Mouse (Mus musculus) kidney, postnatal 0 days (tissue): ENCODE measurements around the gene Pusl1. TPM values are rescaled to one million over a fixed set of nuclear protein-coding genes. Genes with fewer than 3 reads are reported as not detected.

Experiments used
- ATAC-seq: fragments of 200-750 bp; cut with Nextera tagmentation; replicated peaks from 2 replicates; pipeline ENCODE4 v1.8.0; 2017; ENCODE audit warnings: low read depth, moderate number of reproducible peaks, moderate TSS enrichment, moderate library complexity; ENCODE audit not compliant: low FRiP score
- DNase-seq: peaks from one replicate; pipeline ENCODE4 v3.0.0-alpha.2; 2016; ENCODE audit warnings: low spot score
- H3K27ac ChIP-seq: fragments of 300-500 bp; sonication (generic); 2 replicates; pipeline ENCODE4 v1.5.1; 2014; ENCODE audit warnings: mild to moderate bottlenecking
- H3K27me3 ChIP-seq: fragments of 300-500 bp; sonication (generic); 2 replicates; pipeline ENCODE4 v1.6.1; 2014; ENCODE audit warnings: low read length, mixed read lengths; ENCODE audit not compliant: insufficient read depth
- H3K36me3 ChIP-seq: fragments of 300-500 bp; sonication (generic); 2 replicates; pipeline ENCODE4 v1.6.1; 2014; ENCODE audit warnings: low read length, mixed read lengths; ENCODE audit not compliant: insufficient read depth
- H3K4me1 ChIP-seq: fragments of 300-500 bp; sonication (generic); replicated peaks from 2 replicates; pipeline ENCODE4 v1.6.1; 2014; ENCODE audit warnings: antibody characterized with exemption, low read length, mixed read lengths; ENCODE audit not compliant: insufficient read depth
- H3K4me2 ChIP-seq: fragments of 300-500 bp; sonication (generic); 2 replicates; pipeline ENCODE4 v1.6.1; 2014; ENCODE audit warnings: mild to moderate bottlenecking, low read length, moderate library complexity, mixed read lengths
- H3K4me3 ChIP-seq: fragments of 300-500 bp; sonication (generic); replicated peaks from 2 replicates; pipeline ENCODE4 v1.5.1; 2014; ENCODE audit warnings: low read depth, low read length
- H3K9ac ChIP-seq: fragments of 300-500 bp; sonication (generic); 2 replicates; pipeline ENCODE4 v1.6.1; 2014; ENCODE audit warnings: low read depth, low read length
- H3K9me3 ChIP-seq: fragments of 300-500 bp; sonication (generic); replicated peaks from 2 replicates; pipeline ENCODE4 v1.6.1; 2016; ENCODE audit warnings: low read length, inconsistent platforms, mixed read lengths
- CTCF ChIP-seq: IDR thresholded peaks from 2 replicates; pipeline ENCODE4 v1.5.1; 2016; ENCODE audit warnings: antibody characterized with exemption, low read depth, mild to moderate bottlenecking, moderate library complexity
- WGBS: fragments of 180-500 bp; shearing (Covaris S2); extraction: QIAGEN DNeasy Blood & Tissue Kit; methylation state at CpG from one replicate; pipeline ENCODE4 v1.1.7; 2014; 5-methylcytosine and 5-hydroxymethylcytosine counted together
- polyA plus RNA-seq: library from polyadenylated mRNA; unstranded; fragments of >200 nt; fragmentation: Nextera tagmentation; extraction: Ambion mirVana; gene quantifications from 2 replicates; pipeline ENCODE4 v1.2.1, GENCODE M21; 2015

The Pusl1 gene
- 33.8 and 38.0 TPM in 2 replicates for polyA plus RNA-seq

DNA sequence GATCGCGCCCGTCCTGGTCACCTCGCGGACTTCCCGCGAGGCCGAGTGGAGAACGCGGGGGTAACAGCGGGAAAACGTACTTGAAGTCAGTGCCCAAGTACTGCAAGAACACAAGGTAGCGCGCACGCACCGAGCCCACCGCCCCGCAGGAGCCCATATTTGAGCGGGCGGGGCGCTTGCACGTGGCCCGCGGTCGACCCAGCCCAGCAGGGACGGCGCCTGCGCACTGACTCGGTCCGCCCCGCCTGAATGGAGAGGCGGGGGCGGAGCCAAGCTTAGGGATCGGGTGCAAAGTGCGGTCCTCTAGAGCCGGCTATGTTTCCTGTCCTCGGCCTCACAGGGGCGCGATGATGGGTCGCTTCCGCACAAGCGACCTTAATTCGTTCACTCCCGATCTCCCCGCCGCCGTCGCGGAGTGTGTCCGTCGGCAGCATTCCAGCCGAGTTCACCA lies at the start of gene Pusl1, which contains the start of gene Acap3:
TSS of gene Pusl1 (minus strand) at position 231 of the 451 bp plus-strand sequence.
TSS of gene Acap3 (plus strand) at position 272 of the 451 bp plus-strand sequence.
- peak within 1 kb of the TSS; percentile 70 for H3K4me3 ChIP-seq
- TF ChIP-seq CTCF: no peak
- peaks cover 15% of the 10 kb centered on the region for H3K4me1 ChIP-seq
- no peaks in the 10 kb centered on the region for H3K27me3 ChIP-seq
- peak within 1 kb of the TSS; percentile 78 for H3K9ac ChIP-seq
- H3K9me3 ChIP-seq: no peaks in the 10 kb centered on the region
- peak within 1 kb of the TSS; percentile 94 for H3K27ac ChIP-seq
- DNase-seq: peak; percentile 97
- under 1% methylated on average over 52 of the region's 52 CpGs for WGBS
- peak within 1 kb of the TSS; percentile 99 for H3K4me2 ChIP-seq
- peak; percentile 86 for ATAC-seq
- peaks cover 27% of the 10 kb centered on the region for H3K36me3 ChIP-seq

DNA sequence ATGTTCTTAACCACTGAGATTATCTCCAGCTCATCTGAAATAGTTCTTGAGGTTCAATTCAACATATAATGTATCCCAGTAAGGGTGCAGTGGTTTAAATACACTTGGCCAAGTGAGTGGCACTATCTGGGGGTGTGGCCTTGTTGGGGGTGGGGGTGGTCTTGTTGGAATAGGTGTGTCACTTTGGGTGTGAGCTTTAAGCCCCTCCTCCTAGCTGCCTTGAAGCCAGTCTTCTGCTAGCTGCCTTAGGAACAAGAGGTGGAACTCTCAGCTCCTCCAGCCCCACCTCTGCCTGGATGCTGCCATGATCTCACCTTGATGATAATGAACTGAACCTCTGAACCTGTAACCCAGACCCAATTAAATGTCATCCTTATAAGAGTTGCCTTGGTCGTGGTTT lies 40.5 kb upstream of the Pusl1 start:
- Histone ChIP-seq H3K36me3 (no peaks in the 10 kb centered on the region), H3K4me1 (no peaks in the 10 kb centered on the region), H3K4me3 (no peak overlapping the region), H3K4me2 (no peak overlapping the region), H3K9me3 (no peaks in the 10 kb centered on the region), H3K27ac (no peak overlapping the region), H3K9ac (no peak overlapping the region), H3K27me3 (no peaks in the 10 kb centered on the region)
- no peak for TF ChIP-seq CTCF
- 80% methylated on average over 1 of the region's 1 CpGs for WGBS
- no peak for DNase-seq
- no peak for ATAC-seq

DNA sequence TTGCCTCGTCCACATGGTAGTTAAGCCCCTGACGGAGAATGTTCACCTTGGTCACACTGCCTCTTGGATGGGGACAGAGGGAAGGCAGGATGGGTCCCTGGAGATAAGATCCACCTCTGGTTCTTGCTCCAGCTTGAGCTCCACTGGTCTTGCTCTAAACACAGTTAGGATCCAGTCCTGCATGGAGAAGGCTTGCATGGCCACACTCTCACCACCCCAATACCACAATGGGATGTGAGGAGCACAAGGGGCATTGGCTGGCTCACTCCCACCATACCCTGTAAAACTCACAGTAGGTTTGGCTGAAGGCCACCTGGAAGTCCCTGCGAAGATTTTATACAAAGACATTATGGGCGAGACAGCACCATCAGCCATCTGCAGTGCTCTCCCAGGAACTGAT lies 17.2 kb upstream of the Pusl1 start:
- Histone ChIP-seq H3K27ac (no peak overlapping the region), H3K36me3 (0 out of 2 replicates have a peak, but pooled peaks cover 15% of the 10 kb centered on the region), H3K9me3 (no peaks in the 10 kb centered on the region), H3K4me2 (no peak overlapping the region), H3K4me3 (no peak overlapping the region), H3K27me3 (no peaks in the 10 kb centered on the region), H3K9ac (no peak overlapping the region), H3K4me1 (no peaks in the 10 kb centered on the region)
- WGBS: 87% methylated on average over 4 of the region's 4 CpGs
- DNase-seq (no peak), ATAC-seq (no peak)
- no peak for TF ChIP-seq CTCF

GRCm38 (mm10) chr4:155908281-155908680 lies 16.7 kb upstream of the Pusl1 start:
- Histone ChIP-seq H3K4me3 (no peak overlapping the region), H3K27ac (no peak overlapping the region), H3K36me3 (peaks cover 18% of the 10 kb centered on the region; the same call in 1 of the 2 replicates), H3K9ac (no peak overlapping the region), H3K9me3 (no peaks in the 10 kb centered on the region), H3K4me2 (no peak overlapping the region), H3K27me3 (no peaks in the 10 kb centered on the region), H3K4me1 (no peaks in the 10 kb centered on the region)
- 80% methylated on average over 7 of the region's 7 CpGs for WGBS
- TF ChIP-seq CTCF: no peak
- ATAC-seq (no peak), DNase-seq (no peak)

GRCm38 (mm10) chr4:155907003-155907402 lies 15.4 kb upstream of the Pusl1 start:
- no peak for TF ChIP-seq CTCF
- Histone ChIP-seq H3K36me3 (peaks cover 29% of the 10 kb centered on the region; the same call in 1 of the 2 replicates), H3K9ac (no peak overlapping the region), H3K4me1 (no peaks in the 10 kb centered on the region), H3K9me3 (no peaks in the 10 kb centered on the region), H3K27me3 (no peaks in the 10 kb centered on the region), H3K4me3 (no peak overlapping the region), H3K4me2 (no peak overlapping the region), H3K27ac (no peak overlapping the region)
- WGBS: 71% methylated on average over 11 of the region's 11 CpGs
- DNase-seq (no peak), ATAC-seq (no peak)

GRCm38 (mm10) chr4:155906125-155906524 lies 14.5 kb upstream of the Pusl1 start:
- no peak overlapping the region for H3K27ac ChIP-seq
- WGBS: 81% methylated on average over 9 of the region's 9 CpGs
- no peak for TF ChIP-seq CTCF
- no peaks in the 10 kb centered on the region for H3K27me3 ChIP-seq
- H3K9ac ChIP-seq: no peak overlapping the region
- no peaks in the 10 kb centered on the region for H3K4me1 ChIP-seq
- H3K9me3 ChIP-seq: no peaks in the 10 kb centered on the region
- DNase-seq (no peak), ATAC-seq (no peak)
- no peak overlapping the region for H3K4me3 ChIP-seq
- H3K36me3 ChIP-seq: peaks cover 36% of the 10 kb centered on the region
- H3K4me2 ChIP-seq: no peak overlapping the region

DNA sequence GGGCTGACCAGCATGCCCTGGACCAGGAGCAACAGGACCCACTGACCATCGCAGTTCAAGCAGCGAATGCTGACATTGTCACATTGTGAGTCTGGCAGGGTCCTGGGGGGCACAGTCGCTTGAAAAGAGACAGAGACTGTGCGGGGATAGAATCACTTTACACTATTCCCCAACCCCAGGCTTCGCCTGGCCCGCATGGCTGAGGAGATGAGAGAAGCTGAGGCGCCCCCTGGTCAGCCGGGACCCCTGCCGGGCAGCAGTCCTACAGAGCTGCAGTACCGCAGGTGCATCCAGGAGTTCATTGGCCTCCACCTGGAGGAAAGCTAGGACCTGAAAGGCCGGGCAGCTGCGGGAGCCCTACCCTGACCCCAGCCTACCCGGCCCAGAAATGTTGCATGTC lies 14.1 kb upstream of the Pusl1 start:
- H3K36me3 ChIP-seq: peaks cover 41% of the 10 kb centered on the region
- no peak overlapping the region for H3K4me3 ChIP-seq
- WGBS: 90% methylated on average over 13 of the region's 13 CpGs
- no peak overlapping the region for H3K9ac ChIP-seq
- no peak for DNase-seq
- H3K9me3 ChIP-seq: no peaks in the 10 kb centered on the region
- ATAC-seq: no peak
- TF ChIP-seq CTCF: no peak
- no peaks in the 10 kb centered on the region for H3K27me3 ChIP-seq
- H3K27ac ChIP-seq: no peak overlapping the region
- no peaks in the 10 kb centered on the region for H3K4me1 ChIP-seq
- no peak overlapping the region for H3K4me2 ChIP-seq
